Mouse (Mus musculus) neural tube, embryonic 13.5 days (tissue): ENCODE data around the gene Rgs9. TPM values are rescaled to one million over a fixed set of nuclear protein-coding genes. Genes with fewer than 3 reads are reported as not detected.
"Not testable (repeated sequence)": the region's sequence is repeated elsewhere in the genome, so short reads cannot be mapped to it uniquely, and the experiment has no call there.

Source experiments
- ATAC-seq: fragments of 200-750 bp; cut with Nextera tagmentation; 2 replicates; pipeline ENCODE4 v1.8.0; 2017; ENCODE audit warnings: low read depth, mild to moderate bottlenecking, moderate TSS enrichment, moderate library complexity
- H3K27ac ChIP-seq: fragments of 300-500 bp; sonication (generic); replicated peaks from 2 replicates; pipeline ENCODE4 v1.5.1; 2015; ENCODE audit warnings: moderate library complexity, mild to moderate bottlenecking, inconsistent platforms
- H3K27me3 ChIP-seq: fragments of 300-500 bp; sonication (generic); 2 replicates; pipeline ENCODE4 v1.6.1; 2015; ENCODE audit warnings: mild to moderate bottlenecking, inconsistent platforms
- H3K36me3 ChIP-seq: fragments of 300-500 bp; sonication (generic); 2 replicates; pipeline ENCODE4 v1.6.1; 2015; ENCODE audit warnings: mild to moderate bottlenecking, inconsistent platforms
- H3K4me1 ChIP-seq: fragments of 300-500 bp; sonication (generic); replicated peaks from 2 replicates; pipeline ENCODE4 v1.6.1; 2015; ENCODE audit warnings: inconsistent platforms
- H3K4me2 ChIP-seq: fragments of 300-500 bp; sonication (generic); 2 replicates; pipeline ENCODE4 v1.6.1; 2015; ENCODE audit warnings: inconsistent platforms, mild to moderate bottlenecking, moderate library complexity
- H3K4me3 ChIP-seq: fragments of 300-500 bp; sonication (generic); 2 replicates; pipeline ENCODE4 v1.5.1; 2015; ENCODE audit warnings: mild to moderate bottlenecking, inconsistent platforms
- H3K9ac ChIP-seq: fragments of 300-500 bp; sonication (generic); 2 replicates; pipeline ENCODE4 v1.6.1; 2015; ENCODE audit warnings: moderate library complexity, mild to moderate bottlenecking, inconsistent platforms
- H3K9me3 ChIP-seq: fragments of 300-500 bp; sonication (generic); 2 replicates; pipeline ENCODE4 v1.6.1; 2016; ENCODE audit warnings: inconsistent platforms
- WGBS: fragments of 180-500 bp; shearing (Covaris S2); methylation state at CpG from one replicate; pipeline ENCODE4 v1.1.7; 2015; 5-methylcytosine and 5-hydroxymethylcytosine counted together
- polyA plus RNA-seq: library from polyadenylated mRNA; unstranded; fragments of >200 nt; fragmentation: Nextera tagmentation; extraction: Ambion mirVana; gene quantifications from 2 replicates; pipeline ENCODE4 v1.2.1, GENCODE M21; 2015

The Rgs9 gene
- polyA plus RNA-seq, result 4.4 and 4.7 TPM in 2 replicates

- peaks cover 13% of the 10 kb centered on the region for H3K4me1 ChIP-seq
- H3K9ac ChIP-seq, result peak within 1 kb of the TSS; percentile 73
- H3K27me3 ChIP-seq, result peaks cover 12% of the 10 kb centered on the region; the same call in 1 of the 2 replicates
- peak within 1 kb of the TSS; percentile 50 for H3K4me3 ChIP-seq
- WGBS, result 3% methylated on average over 37 of the region's 37 CpGs
- peak; percentile 95 for ATAC-seq
- no peak within 1 kb of the TSS for H3K27ac ChIP-seq
- H3K9me3 ChIP-seq, result no peaks in the 10 kb centered on the region
- no peaks in the 10 kb centered on the region for H3K36me3 ChIP-seq
- peak within 1 kb of the TSS; percentile 81 for H3K4me2 ChIP-seq
These were observed at the start of gene Rgs9 for GRCm38 (mm10) chr11:109297710-109298375. Gene Rgs9, minus strand, starts transcription at chr11:109298129.

- peak; percentile 75; the same call in 1 of the 2 replicates for ATAC-seq
- H3K36me3 ChIP-seq, result no peaks in the 10 kb centered on the region
- no peaks in the 10 kb centered on the region; the same call in 1 of the 2 replicates for H3K27me3 ChIP-seq
- H3K9ac ChIP-seq, result no peak overlapping the region
- WGBS, result 78% methylated on average over 10 of the region's 10 CpGs
- no peak overlapping the region for H3K4me3 ChIP-seq
- peaks cover 20% of the 10 kb centered on the region for H3K4me1 ChIP-seq
- no peak overlapping the region for H3K4me2 ChIP-seq
- H3K9me3 ChIP-seq, result no peaks in the 10 kb centered on the region
- no peak overlapping the region for H3K27ac ChIP-seq
These were observed 49.5 kb upstream of the Rgs9 start for GRCm38 (mm10) chr11:109347242-109347959.

GRCm38 (mm10) chr11:109343991-109344599 lies 46.2 kb upstream of the Rgs9 start:
- Histone ChIP-seq H3K4me3 (no peak overlapping the region), H3K27ac (no peak overlapping the region), H3K36me3 (no peaks in the 10 kb centered on the region), H3K4me2 (no peak overlapping the region), H3K4me1 (peaks cover 20% of the 10 kb centered on the region), H3K9ac (no peak overlapping the region), H3K27me3 (no peaks in the 10 kb centered on the region; the same call in 1 of the 2 replicates), H3K9me3 (no peaks in the 10 kb centered on the region)
- ATAC-seq, result no peak
- WGBS, result 38% methylated on average over 10 of the region's 10 CpGs

GRCm38 (mm10) chr11:109343558-109343957 lies 45.6 kb upstream of the Rgs9 start:
- Histone ChIP-seq H3K9ac (no peak overlapping the region), H3K27me3 (no peaks in the 10 kb centered on the region; the same call in 1 of the 2 replicates), H3K4me1 (peaks cover 20% of the 10 kb centered on the region), H3K36me3 (no peaks in the 10 kb centered on the region), H3K4me2 (no peak overlapping the region), H3K9me3 (no peaks in the 10 kb centered on the region), H3K4me3 (no peak overlapping the region), H3K27ac (no peak overlapping the region)
- no peak for ATAC-seq
- 24% methylated on average over 7 of the region's 7 CpGs for WGBS

GRCm38 (mm10) chr11:109342666-109343065 lies 44.7 kb upstream of the Rgs9 start:
- ATAC-seq, H3K9ac ChIP-seq, H3K4me3 ChIP-seq, H3K36me3 ChIP-seq, H3K9me3 ChIP-seq, H3K27ac ChIP-seq, H3K27me3 ChIP-seq, H3K4me2 ChIP-seq: not testable (repeated sequence)
- peaks cover 14% of the 10 kb centered on the region for H3K4me1 ChIP-seq
- WGBS, result 95% methylated on average over 3 of the region's 4 CpGs

GRCm38 (mm10) chr11:109340541-109340940 lies 42.6 kb upstream of the Rgs9 start:
- no peak overlapping the region for H3K27ac ChIP-seq
- peaks cover 8% of the 10 kb centered on the region; the same call in 1 of the 2 replicates for H3K4me1 ChIP-seq
- no peak overlapping the region for H3K4me2 ChIP-seq
- H3K27me3 ChIP-seq, result no peaks in the 10 kb centered on the region; the same call in 1 of the 2 replicates
- H3K9ac ChIP-seq, result no peak overlapping the region
- H3K4me3 ChIP-seq, result no peak overlapping the region
- no peak for ATAC-seq
- no peaks in the 10 kb centered on the region for H3K36me3 ChIP-seq
- no peaks in the 10 kb centered on the region for H3K9me3 ChIP-seq
- WGBS, result 79% methylated on average over 5 of the region's 5 CpGs

GRCm38 (mm10) chr11:109339155-109339938 lies 41.4 kb upstream of the Rgs9 start:
- Histone ChIP-seq H3K9ac (no peak overlapping the region), H3K9me3 (no peaks in the 10 kb centered on the region), H3K4me2 (no peak overlapping the region), H3K27me3 (no peaks in the 10 kb centered on the region; the same call in 1 of the 2 replicates), H3K4me3 (no peak overlapping the region), H3K27ac (no peak overlapping the region), H3K36me3 (no peaks in the 10 kb centered on the region), H3K4me1 (peaks cover 8% of the 10 kb centered on the region; the same call in 1 of the 2 replicates)
- WGBS, result 97% methylated on average over 8 of the region's 8 CpGs
- ATAC-seq, result no peak

GRCm38 (mm10) chr11:109335890-109336289 lies 38.0 kb upstream of the Rgs9 start:
- no peaks in the 10 kb centered on the region for H3K36me3 ChIP-seq
- 64% methylated on average over 6 of the region's 6 CpGs for WGBS
- H3K4me3 ChIP-seq, result no peak overlapping the region
- H3K27ac ChIP-seq, result no peak overlapping the region
- H3K4me1 ChIP-seq, result peaks cover 10% of the 10 kb centered on the region
- H3K4me2 ChIP-seq, result no peak overlapping the region
- H3K9ac ChIP-seq, result no peak overlapping the region
- no peak for ATAC-seq
- no peaks in the 10 kb centered on the region for H3K27me3 ChIP-seq
- no peaks in the 10 kb centered on the region for H3K9me3 ChIP-seq

- WGBS, result 91% methylated on average over 4 of the region's 4 CpGs
- Histone ChIP-seq H3K36me3 (no peaks in the 10 kb centered on the region), H3K27me3 (no peaks in the 10 kb centered on the region), H3K9me3 (no peaks in the 10 kb centered on the region), H3K4me1 (peaks cover 10% of the 10 kb centered on the region), H3K4me3 (no peak overlapping the region), H3K4me2 (no peak overlapping the region), H3K9ac (no peak overlapping the region), H3K27ac (no peak overlapping the region)
- no peak for ATAC-seq
These were observed 36.8 kb upstream of the Rgs9 start for GRCm38 (mm10) chr11:109334773-109335172.

- Histone ChIP-seq H3K9ac (no peak overlapping the region), H3K9me3 (no peaks in the 10 kb centered on the region), H3K4me2 (no peak overlapping the region), H3K4me1 (peaks cover 22% of the 10 kb centered on the region), H3K27ac (no peak overlapping the region), H3K27me3 (no peaks in the 10 kb centered on the region), H3K36me3 (no peaks in the 10 kb centered on the region), H3K4me3 (no peak overlapping the region)
- ATAC-seq, result no peak
- WGBS, result 70% methylated on average over 6 of the region's 6 CpGs
These were observed 34.8 kb upstream of the Rgs9 start for GRCm38 (mm10) chr11:109332722-109333121.

- 6% methylated on average over 6 of the region's 6 CpGs for WGBS
- H3K36me3 ChIP-seq, result no peaks in the 10 kb centered on the region
- H3K4me3 ChIP-seq, result 0 out of 2 replicates have a peak overlapping the region, but pooled peaks have one; percentile 7
These were observed 33.5 kb upstream of the Rgs9 start for GRCm38 (mm10) chr11:109331424-109331824.

More at GRCm38 (mm10) chr11:109331424-109331824, 33.5 kb upstream of the Rgs9 start:
- Histone ChIP-seq H3K27ac (no peak overlapping the region), H3K4me1 (peaks cover 35% of the 10 kb centered on the region), H3K27me3 (no peaks in the 10 kb centered on the region), H3K4me2 (peak overlapping the region; percentile 44), H3K9me3 (no peaks in the 10 kb centered on the region), H3K9ac (no peak overlapping the region)
- ATAC-seq, result peak; percentile 90
